Mouse (Mus musculus) liver, embryonic 14.5 days (tissue): ENCODE results near the gene Fcna. TPM values are rescaled to one million over a fixed set of nuclear protein-coding genes. Genes with fewer than 3 reads are reported as not detected.
A peak's percentile ranks its signal among the peaks of the same experiment; 100 is the strongest.

Experiments
- ATAC-seq: fragments of 200-750 bp; cut with Nextera tagmentation; 2 replicates; pipeline ENCODE4 v1.8.0; 2017; ENCODE audit warnings: moderate number of reproducible peaks, mild to moderate bottlenecking, moderate library complexity; ENCODE audit not compliant: insufficient read depth
- DNase-seq, 3 experiments: peaks; one replicate each; pipeline ENCODE4 v3.0.0-alpha.2; 2012 to 2013; ENCODE audit warnings: low read depth in 3 of 3, low spot score in 3 of 3
- H3K27ac ChIP-seq: fragments of 300-500 bp; sonication (generic); 2 replicates; pipeline ENCODE4 v1.5.1; 2014; ENCODE audit warnings: moderate library complexity, mild to moderate bottlenecking, control low read depth, inconsistent platforms
- H3K27me3 ChIP-seq: fragments of 300-500 bp; sonication (generic); 2 replicates; pipeline ENCODE4 v1.6.1; 2014; ENCODE audit warnings: mild to moderate bottlenecking, low read length, moderate library complexity; ENCODE audit not compliant: control insufficient read depth, insufficient read depth
- H3K36me3 ChIP-seq: fragments of 300-500 bp; sonication (generic); replicated peaks from 2 replicates; pipeline ENCODE4 v1.6.1; 2014; ENCODE audit warnings: low read depth; ENCODE audit not compliant: control insufficient read depth, insufficient read depth
- H3K4me1 ChIP-seq, 2 experiments: fragments of 200-500 bp in 1 of 2; fragments of 300-500 bp in 1 of 2; sonication (generic) in 1 of 2; replicated peaks; 2 replicates each; pipeline ENCODE4 v1.6.1; 2012 to 2014; ENCODE audit warnings: antibody characterized with exemption in 1 of 2, inconsistent platforms in 1 of 2, low read length in 1 of 2; ENCODE audit not compliant: control insufficient read depth in 2 of 2, insufficient read depth in 2 of 2
- H3K4me2 ChIP-seq: fragments of 300-500 bp; sonication (generic); 2 replicates; pipeline ENCODE4 v1.6.1; 2014; ENCODE audit warnings: low read depth, mild to moderate bottlenecking, control low read depth, moderate library complexity
- H3K4me3 ChIP-seq, 2 experiments: fragments of 200-500 bp in 1 of 2; fragments of 300-500 bp in 1 of 2; sonication (generic) in 1 of 2; 2 replicates each; pipeline ENCODE4 v1.5.1; 2012 to 2014; ENCODE audit warnings: low read depth in 2 of 2, low read length in 2 of 2, mild to moderate bottlenecking in 2 of 2, control low read depth in 1 of 2, inconsistent platforms in 1 of 2, moderate library complexity in 1 of 2; ENCODE audit not compliant: insufficient read depth in 1 of 2
- H3K9ac ChIP-seq: fragments of 300-500 bp; sonication (generic); replicated peaks from 2 replicates; pipeline ENCODE4 v1.6.1; 2014; ENCODE audit warnings: mild to moderate bottlenecking, control low read depth, moderate library complexity
- H3K9me3 ChIP-seq: fragments of 300-500 bp; sonication (generic); 2 replicates; pipeline ENCODE4 v1.6.1; 2016; ENCODE audit warnings: low read length, mixed read lengths; ENCODE audit not compliant: control insufficient read depth
- CTCF ChIP-seq: IDR thresholded peaks from 2 replicates; pipeline ENCODE4 v1.5.1; 2016; ENCODE audit warnings: antibody characterized with exemption, low read depth, control low read depth
- EP300 ChIP-seq: IDR thresholded peaks from 2 replicates; pipeline ENCODE4 v1.6.1; 2016; ENCODE audit warnings: antibody characterized with exemption, low read depth
- whole genome bisulfite sequencing: fragments of 180-500 bp; shearing (Covaris S2); extraction: QIAGEN DNeasy Blood & Tissue Kit; methylation state at CpG from one replicate; pipeline ENCODE4 v1.1.7; 2014; ENCODE audit not compliant: insufficient replicate concordance; 5-methylcytosine and 5-hydroxymethylcytosine counted together
- polyA plus RNA-seq, 2 experiments: library from polyadenylated mRNA; depleted of rRNA in 1 of 2; stranded (reverse) in 1 of 2; unstranded in 1 of 2; fragments of >200 nt; fragmentation: Nextera tagmentation in 1 of 2; extraction: Ambion mirVana in 1 of 2; gene quantifications; 2 replicates each; pipeline versions ENCODE4 v1.2.1 to v1.2.3; 2012 to 2014

The Fcna gene
- polyA plus RNA-seq, 2 experiments, result 23.4 to 47.1 TPM

- peaks cover 0 to 6% of the 10 kb centered on the region in 2 experiments; a peak in 2 of 4 replicates for H3K4me1 ChIP-seq
- DNase-seq (no peak), ATAC-seq (no peak)
- H3K9me3 ChIP-seq, result no peaks in the 10 kb centered on the region
- no peak for TF ChIP-seq EP300
- no peak for TF ChIP-seq CTCF
- H3K9ac ChIP-seq, result no peak within 1 kb of the TSS
- WGBS, result 53% methylated on average over 3 of the region's 3 CpGs
- H3K36me3 ChIP-seq, result no peaks in the 10 kb centered on the region
- H3K27me3 ChIP-seq, result peaks cover 23% of the 10 kb centered on the region
- H3K27ac ChIP-seq, result no peak within 1 kb of the TSS
- no peak within 1 kb of the TSS for H3K4me2 ChIP-seq
- no peak within 1 kb of the TSS for H3K4me3 ChIP-seq
These were observed 10.3 kb downstream of the Fcna start, which contains the start of gene Ccdc183 for GRCm38 (mm10) chr2:25617578-25617977. Gene Ccdc183, minus strand, starts transcription at chr2:25617678.

GRCm38 (mm10) chr2:25616398-25616797 lies 11.4 kb downstream of the Fcna start:
- Histone ChIP-seq H3K27ac (no peak overlapping the region), H3K36me3 (no peaks in the 10 kb centered on the region), H3K4me1 (peaks cover 0 to 4% of the 10 kb centered on the region in 2 experiments; a peak in 2 of 4 replicates), H3K4me2 (no peak overlapping the region), H3K9me3 (no peaks in the 10 kb centered on the region), H3K9ac (no peak overlapping the region), H3K27me3 (peaks cover 23% of the 10 kb centered on the region), H3K4me3 (no peak overlapping the region)
- 19% methylated on average over 22 of the region's 22 CpGs for WGBS
- TF ChIP-seq EP300 (no peak), CTCF (no peak)
- ATAC-seq (no peak), DNase-seq (no peak)

GRCm38 (mm10) chr2:25608671-25609070 lies 19.2 kb downstream of the Fcna start:
- WGBS, result 50% methylated on average over 10 of the region's 10 CpGs
- Histone ChIP-seq H3K27ac (no peak overlapping the region), H3K9ac (no peak overlapping the region), H3K27me3 (no peaks in the 10 kb centered on the region), H3K36me3 (no peaks in the 10 kb centered on the region), H3K4me2 (peak overlapping the region; percentile 80), H3K9me3 (no peaks in the 10 kb centered on the region), H3K4me1 (peaks cover 15 to 16% of the 10 kb centered on the region in 2 experiments), H3K4me3 (peak overlapping the region; percentile 75 to 88; a peak in 3 of 4 replicates)
- ATAC-seq (peak; percentile 9; the same call in 1 of the 2 replicates), DNase-seq (no peak)
- TF ChIP-seq EP300 (no peak), CTCF (no peak)

- peak within 1 kb of the TSS; percentile 75 to 88 for H3K4me3 ChIP-seq
- WGBS, result under 1% methylated on average over 80 of the region's 80 CpGs
- no peaks in the 10 kb centered on the region for H3K9me3 ChIP-seq
- TF ChIP-seq CTCF, result no peak
- peaks cover 15 to 16% of the 10 kb centered on the region in 2 experiments for H3K4me1 ChIP-seq
- no peaks in the 10 kb centered on the region for H3K36me3 ChIP-seq
- peak within 1 kb of the TSS; percentile 83 for H3K9ac ChIP-seq
- peak; percentile 71 to 75 (median 74) for DNase-seq
- peak; percentile 83 for ATAC-seq
- peak within 1 kb of the TSS; percentile 24 for H3K27ac ChIP-seq
- H3K4me2 ChIP-seq, result peak within 1 kb of the TSS; percentile 80
- H3K27me3 ChIP-seq, result no peaks in the 10 kb centered on the region
These were observed 19.8 kb downstream of the Fcna start, which contains the start of gene Rabl6 for GRCm38 (mm10) chr2:25607761-25608622. Gene Rabl6, minus strand, starts transcription at chr2:25608521.

- Histone ChIP-seq H3K36me3 (peaks cover 37% of the 10 kb centered on the region), H3K9ac (no peak overlapping the region), H3K9me3 (no peaks in the 10 kb centered on the region), H3K27me3 (no peaks in the 10 kb centered on the region), H3K4me2 (no peak overlapping the region), H3K4me1 (peaks cover 10 to 13% of the 10 kb centered on the region in 2 experiments; a peak in 3 of 4 replicates), H3K27ac (no peak overlapping the region), H3K4me3 (no peak overlapping the region)
- DNase-seq, result no peak
- 90% methylated on average over 5 of the region's 5 CpGs for WGBS
- no peak for ATAC-seq
- TF ChIP-seq EP300, result no peak
These were observed 25.3 kb downstream of the Fcna start for GRCm38 (mm10) chr2:25602526-25602925.
